Mouse (Mus musculus): Measurements from ENCODE around the gene Slc46a1. TPM values are rescaled to one million over a fixed set of nuclear protein-coding genes. Genes with fewer than 3 reads are reported as not detected.

Slc46a1 gene
- polyA plus RNA-seq, 1 experiment from 2014 or later = 14.5 TPM

Other genes with a start within 250 kb of the Slc46a1 start
- 60.6 and 60.8 TPM in 2 replicates for gene Sdf2, start 220.0 kb upstream of the Slc46a1 start, polyA plus RNA-seq (2014; fragmentation: Nextera tagmentation; extraction: Ambion mirVana)
- gene Supt6, start 219.7 kb upstream of the Slc46a1 start, polyA plus RNA-seq (2014; fragmentation: Nextera tagmentation; extraction: Ambion mirVana) = 26.1 and 26.2 TPM in 2 replicates
- gene 2610507B11Rik, start 203.9 kb upstream of the Slc46a1 start, polyA plus RNA-seq (2014; fragmentation: Nextera tagmentation; extraction: Ambion mirVana) = 65.4 and 94.5 TPM in 2 replicates
- 0.11 and 0.20 TPM in 2 replicates for gene BC030499, start 174.9 kb upstream of the Slc46a1 start, polyA plus RNA-seq (2014; fragmentation: Nextera tagmentation; extraction: Ambion mirVana)
- gene Spag5, start 164.2 kb upstream of the Slc46a1 start, polyA plus RNA-seq (2014; fragmentation: Nextera tagmentation; extraction: Ambion mirVana) = 48.3 and 52.2 TPM in 2 replicates
- gene Aldoc, start 142.7 kb upstream of the Slc46a1 start, polyA plus RNA-seq (2014; fragmentation: Nextera tagmentation; extraction: Ambion mirVana) = 2.7 and 3.3 TPM in 2 replicates
- 49.4 and 54.2 TPM in 2 replicates for gene Pigs, start 137.3 kb upstream of the Slc46a1 start, polyA plus RNA-seq (2014; fragmentation: Nextera tagmentation; extraction: Ambion mirVana)
- 66.2 and 73.1 TPM in 2 replicates for gene Unc119, start 122.2 kb upstream of the Slc46a1 start, polyA plus RNA-seq (2014; fragmentation: Nextera tagmentation; extraction: Ambion mirVana)
- 0.05 TPM in 1 of 2 replicates, not detected in the other for gene Foxn1, start 79.1 kb upstream of the Slc46a1 start, polyA plus RNA-seq (2014; fragmentation: Nextera tagmentation; extraction: Ambion mirVana)
- not detected in 2 replicates for gene Slc13a2, start 43.5 kb upstream of the Slc46a1 start, polyA plus RNA-seq (2014; fragmentation: Nextera tagmentation; extraction: Ambion mirVana)
- 16.3 and 17.5 TPM in 2 replicates for gene Sarm1, start 32.1 kb downstream of the Slc46a1 start, polyA plus RNA-seq (2014; fragmentation: Nextera tagmentation; extraction: Ambion mirVana)
- 95.4 and 129 TPM in 2 replicates for gene Vtn, start 33.4 kb downstream of the Slc46a1 start, polyA plus RNA-seq (2014; fragmentation: Nextera tagmentation; extraction: Ambion mirVana)
- not detected in 2 replicates for gene Sebox, start 37.8 kb downstream of the Slc46a1 start, polyA plus RNA-seq (2014; fragmentation: Nextera tagmentation; extraction: Ambion mirVana)
- gene Tmem199, start 46.5 kb downstream of the Slc46a1 start, polyA plus RNA-seq (2014; fragmentation: Nextera tagmentation; extraction: Ambion mirVana) = 91.3 and 95.8 TPM in 2 replicates
- gene Poldip2, start 46.5 kb downstream of the Slc46a1 start, polyA plus RNA-seq (2014; fragmentation: Nextera tagmentation; extraction: Ambion mirVana) = 131 and 144 TPM in 2 replicates
- gene Tnfaip1, start 70.6 kb downstream of the Slc46a1 start, polyA plus RNA-seq (2014; fragmentation: Nextera tagmentation; extraction: Ambion mirVana) = 63.3 and 66.5 TPM in 2 replicates
- gene Ift20, start 70.7 kb downstream of the Slc46a1 start, polyA plus RNA-seq (2014; fragmentation: Nextera tagmentation; extraction: Ambion mirVana) = 107 and 111 TPM in 2 replicates
- gene Tmem97, start 85.1 kb downstream of the Slc46a1 start, polyA plus RNA-seq (2014; fragmentation: Nextera tagmentation; extraction: Ambion mirVana) = 72.0 and 73.8 TPM in 2 replicates
- gene Nlk, start 231.7 kb downstream of the Slc46a1 start, polyA plus RNA-seq (2014; fragmentation: Nextera tagmentation; extraction: Ambion mirVana) = 27.5 and 34.4 TPM in 2 replicates